Mouse (Mus musculus): ENCODE data around the gene Mecom. TPM values are rescaled to one million over a fixed set of nuclear protein-coding genes. Genes with fewer than 3 reads are reported as not detected.

Mecom gene
- polyA plus RNA-seq, 1 experiment from 2014 or later: 46.4 TPM

DNA sequence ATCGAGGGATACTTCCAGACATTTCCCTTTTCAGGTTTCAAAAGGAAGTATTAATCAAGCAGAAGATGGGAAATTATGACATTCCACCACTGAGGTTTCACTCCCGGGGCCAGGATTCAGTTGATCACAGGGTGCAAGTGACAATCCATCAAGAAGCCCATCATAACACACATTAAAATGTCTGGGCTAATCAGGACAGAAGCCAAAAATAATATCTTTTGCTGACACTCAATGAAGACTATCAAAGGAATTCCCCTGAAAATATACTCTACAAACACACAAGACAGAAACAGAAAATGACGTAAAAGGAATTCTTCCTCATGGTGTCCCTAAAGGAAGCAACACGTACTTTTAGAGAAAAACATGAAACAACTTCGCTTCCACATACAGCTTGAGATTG lies 371.2 kb downstream of the Mecom start:
- H3K36me3 ChIP-seq: no peaks in the 10 kb centered on the region
- no peaks in the 10 kb centered on the region for H3K9me3 ChIP-seq
- H3K4me1 ChIP-seq: no peaks in the 10 kb centered on the region
- no peak overlapping the region for H3K27ac ChIP-seq
- H3K4me2 ChIP-seq: no peak overlapping the region
- no peak overlapping the region for H3K9ac ChIP-seq
- no peak overlapping the region for H3K4me3 ChIP-seq (replicated peaks)
- no peak for ATAC-seq (ENCODE audit: insufficient read depth, low FRiP score, low read depth)
- no peaks in the 10 kb centered on the region for H3K27me3 ChIP-seq (replicated peaks)
- WGBS: 71% methylated on average over 5 of the region's 5 CpGs

DNA sequence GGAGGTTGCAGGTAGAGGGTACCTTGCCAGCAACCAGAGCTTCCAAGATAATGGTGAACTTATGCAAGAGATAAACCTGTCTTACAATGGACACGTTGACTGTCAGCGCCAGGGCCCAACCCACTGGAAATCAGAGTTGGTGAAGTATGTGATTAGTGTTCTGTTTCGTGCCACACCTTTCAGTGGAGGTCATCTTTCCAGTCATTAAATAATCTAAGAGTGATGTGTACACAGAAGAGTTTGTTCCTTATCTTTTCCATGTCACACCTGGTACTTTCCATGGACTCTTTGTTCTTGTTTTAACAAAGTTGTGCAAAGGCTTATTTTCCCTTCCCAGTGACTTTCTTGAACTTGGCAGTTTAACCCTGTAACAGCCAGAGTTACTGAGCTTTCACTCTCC lies 374.0 kb downstream of the Mecom start:
- H3K4me2 ChIP-seq: no peak overlapping the region
- peak; percentile 70; the same call in 1 of the 2 replicates for ATAC-seq (ENCODE audit: insufficient read depth, low FRiP score, low read depth)
- no peaks in the 10 kb centered on the region for H3K9me3 ChIP-seq
- no peaks in the 10 kb centered on the region for H3K4me1 ChIP-seq
- H3K27me3 ChIP-seq (replicated peaks): no peaks in the 10 kb centered on the region
- no peak overlapping the region for H3K9ac ChIP-seq
- 0 out of 2 replicates have a peak overlapping the region, but pooled peaks have one; percentile 7 for H3K27ac ChIP-seq
- H3K36me3 ChIP-seq: no peaks in the 10 kb centered on the region
- WGBS: 50% methylated on average over 3 of the region's 3 CpGs
- H3K4me3 ChIP-seq (replicated peaks): no peak overlapping the region

DNA sequence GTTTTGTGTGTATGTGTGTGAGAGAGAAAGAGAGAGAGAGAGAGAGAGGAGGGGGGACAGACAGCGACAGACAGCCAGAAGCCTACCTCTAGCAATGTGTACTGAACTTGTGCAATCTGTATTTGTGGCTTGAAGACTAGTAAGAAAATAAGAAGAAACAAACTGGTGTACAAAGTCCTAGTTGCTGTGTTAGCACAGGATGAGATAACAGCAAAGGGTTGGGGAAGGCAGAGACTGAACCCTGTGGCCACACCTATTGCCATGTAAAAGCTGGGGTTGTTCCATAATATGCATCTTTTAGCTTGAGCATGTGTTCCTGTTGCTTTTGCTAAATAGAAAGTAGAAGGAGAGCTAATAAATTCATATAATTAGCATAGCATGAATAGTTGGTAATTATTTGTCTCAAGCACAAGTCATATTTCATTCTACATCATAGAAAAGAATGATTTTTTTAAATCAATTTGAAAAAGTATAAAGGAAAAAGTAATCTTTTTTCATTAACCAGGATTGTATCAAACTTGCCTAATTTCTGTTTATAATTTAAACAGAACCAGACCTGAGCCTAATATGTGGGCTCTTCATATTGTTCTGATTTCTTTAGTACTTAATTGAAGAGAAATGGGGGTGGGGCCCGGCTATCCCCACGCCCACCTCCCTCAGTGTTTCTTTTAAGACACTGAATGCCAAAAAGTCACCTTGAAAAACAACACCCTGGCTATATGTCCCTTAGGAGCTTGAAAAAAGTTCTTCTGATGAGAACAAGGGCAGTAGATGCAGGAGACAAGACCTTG lies 379.2 kb downstream of the Mecom start:
- WGBS: 84% methylated on average over 3 of the region's 3 CpGs
- peak; percentile 60; the same call in 1 of the 2 replicates for ATAC-seq (ENCODE audit: insufficient read depth, low FRiP score, low read depth)

DNA sequence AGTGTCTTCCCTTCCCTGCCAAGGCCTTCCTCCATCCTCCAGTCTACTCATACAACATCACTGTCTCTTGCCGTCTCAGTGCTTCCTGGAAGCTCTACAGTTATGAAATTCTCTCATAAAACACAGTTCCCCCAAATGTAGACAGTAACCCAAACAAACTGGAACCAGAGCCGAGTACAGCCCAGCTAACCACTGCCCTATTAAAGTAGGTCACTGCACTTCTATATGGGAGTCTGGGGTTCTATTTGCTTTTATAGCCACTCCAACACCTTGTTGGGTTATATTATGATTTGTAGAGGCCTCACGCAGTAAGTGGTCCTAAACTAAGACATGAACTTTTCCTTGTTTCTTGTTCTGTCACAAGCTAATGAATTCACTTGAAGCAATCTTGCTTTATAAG lies 380.8 kb downstream of the Mecom start:
- no peaks in the 10 kb centered on the region for H3K27me3 ChIP-seq (replicated peaks)
- no peaks in the 10 kb centered on the region for H3K9me3 ChIP-seq
- no peaks in the 10 kb centered on the region for H3K36me3 ChIP-seq
- H3K9ac ChIP-seq: no peak overlapping the region
- H3K4me1 ChIP-seq: no peaks in the 10 kb centered on the region
- 86% methylated on average over 3 of the region's 3 CpGs for WGBS
- H3K4me2 ChIP-seq: no peak overlapping the region
- no peak for ATAC-seq (ENCODE audit: insufficient read depth, low FRiP score, low read depth)
- no peak overlapping the region for H3K27ac ChIP-seq
- H3K4me3 ChIP-seq (replicated peaks): no peak overlapping the region

More for the DNA sequence above, 379.2 kb downstream of the Mecom start:
- Histone ChIP-seq H3K4me1 (no peaks in the 10 kb centered on the region), H3K9me3 (no peaks in the 10 kb centered on the region), H3K36me3 (no peaks in the 10 kb centered on the region), H3K4me2 (no peak overlapping the region), H3K27ac (no peak overlapping the region), H3K9ac (no peak overlapping the region), H3K4me3 (replicated peaks) (no peak overlapping the region), H3K27me3 (replicated peaks) (no peaks in the 10 kb centered on the region)

DNA sequence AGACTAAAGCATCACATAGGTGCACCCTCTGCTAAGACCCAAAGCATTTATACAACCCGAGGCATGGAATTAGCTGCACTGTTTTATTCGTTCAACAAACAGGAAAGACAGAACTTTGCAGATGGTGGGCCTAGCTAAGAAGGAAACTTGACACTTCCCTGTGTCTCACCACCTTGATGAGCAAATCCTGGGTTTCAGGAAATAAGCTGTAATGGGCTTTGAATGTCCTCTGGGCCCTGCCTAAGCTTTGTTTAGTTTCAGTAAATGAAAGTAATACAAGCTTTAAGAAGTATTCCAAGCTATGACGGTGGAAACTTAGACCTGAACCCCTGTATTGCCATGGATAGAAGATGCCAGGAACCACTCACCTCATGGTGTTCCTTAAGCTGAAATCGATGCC lies 383.0 kb downstream of the Mecom start:
- Histone ChIP-seq H3K27me3 (replicated peaks) (no peaks in the 10 kb centered on the region), H3K4me3 (replicated peaks) (no peak overlapping the region), H3K4me2 (no peak overlapping the region), H3K36me3 (no peaks in the 10 kb centered on the region), H3K9ac (no peak overlapping the region), H3K27ac (no peak overlapping the region), H3K4me1 (peaks cover 3% of the 10 kb centered on the region; the same call in 1 of the 2 replicates), H3K9me3 (no peaks in the 10 kb centered on the region)
- ATAC-seq (ENCODE audit: insufficient read depth, low FRiP score, low read depth): no peak
- 67% methylated on average over 4 of the region's 4 CpGs for WGBS

DNA sequence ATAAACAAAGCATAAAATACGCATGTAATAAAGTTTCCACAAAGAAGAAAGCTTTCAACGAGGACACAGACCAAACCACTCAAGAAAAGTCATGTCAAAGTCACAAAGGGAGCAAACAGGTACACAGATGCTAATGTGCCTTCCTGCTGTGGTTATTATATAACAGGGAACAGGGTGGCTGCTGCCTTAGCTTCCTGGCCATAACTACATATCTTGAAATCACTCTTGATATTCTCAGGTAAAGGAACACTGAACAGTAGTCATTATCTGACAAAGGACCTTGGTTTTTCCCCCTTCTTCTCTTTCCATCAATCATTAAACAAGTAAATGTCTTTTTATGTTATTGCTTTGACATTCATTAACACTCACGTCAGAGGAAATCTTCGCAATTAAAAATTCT lies 384.4 kb downstream of the Mecom start:
- H3K4me3 ChIP-seq (replicated peaks): no peak overlapping the region
- peaks cover 3% of the 10 kb centered on the region; the same call in 1 of the 2 replicates for H3K4me1 ChIP-seq
- H3K27ac ChIP-seq: no peak overlapping the region
- 46% methylated on average over 4 of the region's 4 CpGs for WGBS
- H3K27me3 ChIP-seq (replicated peaks): no peaks in the 10 kb centered on the region
- no peak overlapping the region for H3K4me2 ChIP-seq
- H3K9ac ChIP-seq: no peak overlapping the region
- no peaks in the 10 kb centered on the region for H3K9me3 ChIP-seq
- no peak for ATAC-seq (ENCODE audit: insufficient read depth, low FRiP score, low read depth)
- no peaks in the 10 kb centered on the region for H3K36me3 ChIP-seq

DNA sequence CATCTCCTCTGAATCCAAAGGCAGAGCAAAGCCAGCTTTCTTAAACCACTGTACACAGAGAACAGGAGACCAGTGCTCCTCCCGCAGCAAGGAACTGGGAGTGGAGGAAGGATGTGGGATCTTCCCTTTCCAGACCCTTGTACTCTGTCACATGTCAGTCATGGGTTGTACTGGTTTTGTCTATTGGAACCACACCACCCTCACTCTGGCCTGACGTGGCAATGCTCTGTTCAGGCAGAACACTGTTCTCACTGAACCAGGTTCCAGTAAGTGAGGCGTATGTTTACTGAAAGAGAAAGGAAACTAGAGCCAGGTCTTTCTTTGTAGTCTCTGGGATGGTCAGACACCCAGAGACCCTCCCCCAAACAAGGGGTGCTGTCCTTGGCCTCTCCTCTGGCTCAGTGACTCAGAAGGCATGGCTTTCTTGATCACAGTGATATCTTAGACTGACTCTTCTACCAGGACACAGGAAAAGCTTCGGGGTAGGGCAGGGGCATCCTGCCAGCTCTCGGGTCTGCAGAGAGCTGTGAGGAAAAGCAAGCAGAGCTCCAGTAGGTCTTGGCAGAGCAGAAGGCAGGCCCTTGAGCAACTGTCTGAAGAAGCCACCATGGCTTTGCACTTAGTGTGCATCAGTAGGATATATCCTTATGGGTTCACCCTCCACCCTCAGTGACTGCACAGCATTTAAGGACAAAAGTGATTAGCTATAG lies 386.7 kb downstream of the Mecom start:
- Histone ChIP-seq H3K36me3 (no peaks in the 10 kb centered on the region), H3K27ac (no peak overlapping the region; the same call in 1 of the 2 replicates), H3K4me2 (no peak overlapping the region), H3K27me3 (replicated peaks) (no peaks in the 10 kb centered on the region), H3K4me1 (peaks cover 3% of the 10 kb centered on the region; the same call in 1 of the 2 replicates), H3K4me3 (replicated peaks) (no peak overlapping the region), H3K9me3 (no peaks in the 10 kb centered on the region), H3K9ac (no peak overlapping the region)
- no peak; the same call in 1 of the 2 replicates for ATAC-seq (ENCODE audit: insufficient read depth, low FRiP score, low read depth)
- WGBS: 65% methylated on average over 5 of the region's 5 CpGs

DNA sequence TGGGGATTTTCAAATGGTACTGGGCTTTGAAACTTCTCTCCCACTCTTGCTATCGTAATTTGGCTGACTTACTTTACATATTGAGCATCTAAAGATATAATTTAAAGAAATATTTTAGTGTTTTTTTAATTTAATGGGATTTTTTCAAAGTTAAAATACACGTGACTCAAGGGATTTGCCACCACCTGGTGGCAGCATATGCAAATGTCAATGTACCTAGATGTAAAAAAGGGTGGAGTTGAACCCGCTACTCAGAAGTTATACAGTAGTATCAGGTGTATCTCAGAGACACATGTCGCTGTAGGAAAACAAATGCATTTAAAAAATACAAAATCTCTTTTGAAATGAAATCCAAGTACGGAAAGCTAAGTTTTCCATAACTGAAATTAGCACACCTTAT lies 387.5 kb downstream of the Mecom start:
- WGBS: 71% methylated on average over 5 of the region's 5 CpGs
- Histone ChIP-seq H3K36me3 (no peaks in the 10 kb centered on the region), H3K4me1 (peaks cover 3% of the 10 kb centered on the region; the same call in 1 of the 2 replicates), H3K4me3 (replicated peaks) (no peak overlapping the region), H3K9me3 (no peaks in the 10 kb centered on the region), H3K9ac (no peak overlapping the region), H3K27me3 (replicated peaks) (no peaks in the 10 kb centered on the region), H3K27ac (no peak overlapping the region), H3K4me2 (no peak overlapping the region)
- no peak for ATAC-seq (ENCODE audit: insufficient read depth, low FRiP score, low read depth)

DNA sequence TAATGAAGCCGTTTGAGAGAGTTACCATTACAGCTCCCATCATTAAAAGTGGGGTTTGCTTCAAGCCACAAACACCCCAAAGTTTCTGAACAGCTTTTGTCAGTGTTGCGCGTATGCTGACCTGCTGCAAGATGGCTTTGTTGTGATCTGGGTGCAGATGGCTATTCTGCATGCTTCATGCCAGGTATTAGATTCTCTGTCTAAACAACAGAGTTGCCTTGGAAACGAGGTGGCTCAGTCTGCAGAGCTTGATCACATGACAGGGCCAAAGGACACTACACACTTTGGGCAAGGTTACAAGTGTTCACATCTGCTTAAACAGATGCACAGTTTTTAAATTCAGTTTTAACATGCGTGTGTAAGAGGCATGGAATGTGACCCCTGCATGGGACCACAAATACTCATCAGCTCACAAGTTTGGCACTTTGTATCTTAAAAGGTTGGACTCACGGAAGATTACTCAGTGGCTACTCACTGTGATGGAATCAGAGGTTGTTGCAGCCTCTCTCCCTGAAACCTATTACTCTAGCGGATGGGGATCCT lies 390.6 kb downstream of the Mecom start:
- H3K36me3 ChIP-seq: no peaks in the 10 kb centered on the region
- WGBS: 74% methylated on average over 7 of the region's 7 CpGs
- no peak for ATAC-seq (ENCODE audit: insufficient read depth, low FRiP score, low read depth)
- no peaks in the 10 kb centered on the region for H3K9me3 ChIP-seq
- H3K27ac ChIP-seq: no peak overlapping the region
- H3K4me3 ChIP-seq (replicated peaks): no peak overlapping the region
- H3K4me2 ChIP-seq: no peak overlapping the region
- no peak overlapping the region for H3K9ac ChIP-seq
- H3K27me3 ChIP-seq (replicated peaks): no peaks in the 10 kb centered on the region
- H3K4me1 ChIP-seq: peaks cover 3% of the 10 kb centered on the region; the same call in 1 of the 2 replicates

DNA sequence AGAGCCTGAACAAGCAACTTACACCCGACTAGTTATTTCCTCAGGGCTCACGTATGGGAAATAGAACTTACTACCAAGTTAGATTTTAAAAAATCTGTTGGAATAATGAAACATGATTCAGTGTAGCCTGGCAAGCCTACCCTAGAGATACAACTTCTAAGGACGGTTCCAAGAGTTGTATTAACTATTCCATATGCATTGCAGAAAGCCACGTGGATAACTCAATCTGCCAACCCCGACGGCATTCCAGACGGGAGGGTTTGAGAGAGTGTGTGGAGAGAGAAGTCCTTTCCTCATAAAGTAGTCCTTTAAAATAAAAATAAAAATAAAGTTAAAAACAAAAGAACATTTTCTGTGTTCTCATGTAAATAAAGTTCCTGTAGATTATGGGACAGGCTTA lies 393.4 kb downstream of the Mecom start:
- Histone ChIP-seq H3K4me3 (replicated peaks) (no peak overlapping the region), H3K27me3 (replicated peaks) (no peaks in the 10 kb centered on the region), H3K9me3 (no peaks in the 10 kb centered on the region), H3K36me3 (no peaks in the 10 kb centered on the region), H3K4me2 (no peak overlapping the region), H3K4me1 (no peaks in the 10 kb centered on the region), H3K9ac (no peak overlapping the region), H3K27ac (no peak overlapping the region)
- no peak for ATAC-seq (ENCODE audit: insufficient read depth, low FRiP score, low read depth)
- 86% methylated on average over 7 of the region's 7 CpGs for WGBS

DNA sequence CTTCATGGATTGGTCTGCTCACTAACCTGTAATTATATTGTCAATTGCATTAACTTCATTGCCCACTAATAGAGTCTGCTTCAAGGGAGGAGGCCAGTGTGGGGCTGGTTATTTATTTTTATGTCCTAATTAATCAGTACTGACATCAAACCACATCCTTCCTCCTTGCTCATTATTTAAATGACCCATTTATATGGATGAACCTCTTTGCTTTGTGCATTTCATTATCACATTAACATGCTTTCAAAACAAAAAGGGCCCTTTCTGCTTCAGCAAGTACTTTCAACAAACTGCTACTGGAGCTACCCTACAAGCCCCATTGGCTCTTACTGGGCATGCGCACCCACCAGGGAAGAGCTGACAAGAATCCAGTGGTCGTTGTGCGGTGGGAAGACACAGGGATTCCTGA lies 393.9 kb downstream of the Mecom start:
- Histone ChIP-seq H3K27ac (no peak overlapping the region), H3K4me3 (replicated peaks) (no peak overlapping the region), H3K36me3 (no peaks in the 10 kb centered on the region), H3K9ac (no peak overlapping the region), H3K9me3 (no peaks in the 10 kb centered on the region), H3K4me2 (no peak overlapping the region), H3K27me3 (replicated peaks) (no peaks in the 10 kb centered on the region), H3K4me1 (no peaks in the 10 kb centered on the region)
- WGBS: 82% methylated on average over 3 of the region's 3 CpGs
- no peak for ATAC-seq (ENCODE audit: insufficient read depth, low FRiP score, low read depth)

DNA sequence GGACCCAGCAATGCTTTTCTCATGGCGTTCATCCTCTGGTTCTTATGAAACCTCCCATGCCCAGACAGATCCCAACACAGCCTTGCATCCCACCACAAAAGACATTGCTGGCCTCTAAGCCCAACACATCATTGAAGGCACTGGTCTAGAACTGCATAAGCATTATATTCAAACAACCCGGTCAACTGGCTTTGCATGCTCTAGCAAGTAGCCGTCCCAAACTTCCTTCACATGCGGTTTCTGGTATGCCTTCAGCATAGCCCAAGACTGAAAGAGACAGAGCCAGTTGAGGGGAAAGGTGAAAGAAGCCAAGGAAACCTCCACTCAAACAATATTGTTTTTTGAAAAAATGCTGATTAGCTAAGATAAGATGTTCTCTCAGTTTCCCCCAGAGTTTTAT lies 397.7 kb downstream of the Mecom start:
- Histone ChIP-seq H3K9ac (no peak overlapping the region), H3K4me1 (no peaks in the 10 kb centered on the region), H3K27me3 (replicated peaks) (no peaks in the 10 kb centered on the region), H3K27ac (no peak overlapping the region), H3K4me2 (no peak overlapping the region), H3K4me3 (replicated peaks) (no peak overlapping the region), H3K36me3 (no peaks in the 10 kb centered on the region), H3K9me3 (no peaks in the 10 kb centered on the region)
- no peak for ATAC-seq (ENCODE audit: insufficient read depth, low FRiP score, low read depth)
- WGBS: 84% methylated on average over 4 of the region's 4 CpGs

Measured in stomach, embryonic 15.5 days (tissue).